Mouse (Mus musculus) ES-E14 (cell line): ENCODE data around the gene Glp1r.

Experiments used
- CHD2 ChIP-seq: IDR thresholded peaks from 2 replicates; pipeline ENCODE4 v1.6.1; 2014; ENCODE audit warnings: mild to moderate bottlenecking, low read depth, low read length, inconsistent platforms
- HCFC1 ChIP-seq: IDR thresholded peaks from 2 replicates; pipeline ENCODE4 v1.6.1; 2012; ENCODE audit warnings: low read length, inconsistent platforms, borderline replicate concordance; ENCODE audit not compliant: insufficient read depth
- MAFK ChIP-seq: IDR thresholded peaks from 2 replicates; pipeline ENCODE4 v1.6.1; 2014; ENCODE audit warnings: mild to moderate bottlenecking, low read depth, low read length, inconsistent platforms; ENCODE audit not compliant: insufficient read depth
- ZC3H11A ChIP-seq: IDR thresholded peaks from 2 replicates; pipeline ENCODE4 v1.6.1; 2012; ENCODE audit warnings: low read depth, mild to moderate bottlenecking, inconsistent platforms, low read length, borderline replicate concordance
- ZNF384 ChIP-seq: IDR thresholded peaks from 2 replicates; pipeline ENCODE4 v1.6.1; 2012; ENCODE audit warnings: low read depth, low read length, inconsistent platforms

- TF ChIP-seq ZNF384, result no peak
- TF ChIP-seq HCFC1, result no peak
- TF ChIP-seq MAFK, result no peak
- no peak for TF ChIP-seq ZC3H11A
- no peak for TF ChIP-seq CHD2
Observed at GRCm38 (mm10) chr17:30866281-30866680, 35.3 kb upstream of the Glp1r start.
